Mouse (Mus musculus) embryonic facial prominence, embryonic 15.5 days (tissue): ENCODE results near the gene Sytl4. TPM values are rescaled to one million over a fixed set of nuclear protein-coding genes. Genes with fewer than 3 reads are reported as not detected.

Experiments
- ATAC-seq: fragments of 200-750 bp; cut with Nextera tagmentation; 2 replicates; pipeline ENCODE4 v1.8.0; 2017; ENCODE audit warnings: low read depth, moderate TSS enrichment; ENCODE audit not compliant: insufficient number of reproducible peaks, low FRiP score, low TSS enrichment
- H3K27ac ChIP-seq: fragments of 300-500 bp; sonication (generic); replicated peaks from 2 replicates; pipeline ENCODE4 v1.5.1; 2015; ENCODE audit warnings: mild to moderate bottlenecking, inconsistent platforms
- H3K27me3 ChIP-seq: fragments of 300-500 bp; sonication (generic); 2 replicates; pipeline ENCODE4 v1.6.1; 2015; ENCODE audit warnings: inconsistent platforms
- H3K36me3 ChIP-seq: fragments of 300-500 bp; sonication (generic); 2 replicates; pipeline ENCODE4 v1.6.1; 2015; ENCODE audit warnings: mild to moderate bottlenecking, inconsistent platforms
- H3K4me1 ChIP-seq: fragments of 300-500 bp; sonication (generic); 2 replicates; pipeline ENCODE4 v1.6.1; 2015; ENCODE audit warnings: inconsistent platforms
- H3K4me2 ChIP-seq: fragments of 300-500 bp; sonication (generic); replicated peaks from 2 replicates; pipeline ENCODE4 v1.6.1; 2015; ENCODE audit warnings: mild to moderate bottlenecking, inconsistent platforms
- H3K4me3 ChIP-seq: fragments of 300-500 bp; sonication (generic); replicated peaks from 2 replicates; pipeline ENCODE4 v1.5.1; 2015; ENCODE audit warnings: mild to moderate bottlenecking, inconsistent platforms
- H3K9ac ChIP-seq: fragments of 300-500 bp; sonication (generic); 2 replicates; pipeline ENCODE4 v1.6.1; 2015; ENCODE audit warnings: inconsistent platforms
- H3K9me3 ChIP-seq: fragments of 300-500 bp; sonication (generic); replicated peaks from 2 replicates; pipeline ENCODE4 v1.6.1; 2016; ENCODE audit warnings: inconsistent platforms
- WGBS: fragments of 180-500 bp; shearing (Covaris S2); methylation state at CpG from one replicate; pipeline ENCODE4 v1.1.7; 2015; 5-methylcytosine and 5-hydroxymethylcytosine counted together
- polyA plus RNA-seq: library from polyadenylated mRNA; unstranded; fragments of >200 nt; fragmentation: Nextera tagmentation; extraction: Ambion mirVana; gene quantifications from 2 replicates; pipeline ENCODE4 v1.2.1, GENCODE M21; 2015

The Sytl4 gene
- polyA plus RNA-seq, result 3.3 and 4.3 TPM in 2 replicates

- H3K4me2 ChIP-seq, result peak within 1 kb of the TSS; percentile 69
- WGBS, result 11% methylated on average over 29 of the region's 29 CpGs
- no peaks in the 10 kb centered on the region for H3K9me3 ChIP-seq
- no peak within 1 kb of the TSS for H3K27ac ChIP-seq
- 0 out of 2 replicates have a peak within 1 kb of the TSS, but pooled peaks have one; percentile 2 for H3K9ac ChIP-seq
- 0 out of 2 replicates have a peak, but pooled peaks have one; percentile 39 for ATAC-seq
- no peaks in the 10 kb centered on the region for H3K36me3 ChIP-seq
- peak within 1 kb of the TSS; percentile 48 for H3K4me3 ChIP-seq
- H3K27me3 ChIP-seq, result peaks cover 11% of the 10 kb centered on the region
- no peaks in the 10 kb centered on the region for H3K4me1 ChIP-seq
Observed at GRCm38 (mm10) chrX:133981231-133982002, at the start of gene Sytl4. Gene Sytl4 (minus strand): TSS chrX:133981812.

- no peaks in the 10 kb centered on the region for H3K9me3 ChIP-seq
- H3K36me3 ChIP-seq, result no peaks in the 10 kb centered on the region
- no peak overlapping the region for H3K4me3 ChIP-seq
- no peak for ATAC-seq
- H3K27me3 ChIP-seq, result peaks cover 2% of the 10 kb centered on the region; the same call in 1 of the 2 replicates
- H3K27ac ChIP-seq, result no peak overlapping the region
- H3K4me2 ChIP-seq, result no peak overlapping the region
- no peaks in the 10 kb centered on the region for H3K4me1 ChIP-seq
- H3K9ac ChIP-seq, result no peak overlapping the region
- 39% methylated on average over 5 of the region's 5 CpGs for WGBS
Observed at GRCm38 (mm10) chrX:134020664-134021063, 39.1 kb upstream of the Sytl4 start.

GRCm38 (mm10) chrX:134019005-134019404 is 37.4 kb upstream of the Sytl4 start:
- Histone ChIP-seq H3K36me3 (no peaks in the 10 kb centered on the region), H3K9me3 (no peaks in the 10 kb centered on the region), H3K4me3 (no peak overlapping the region), H3K27me3 (peaks cover 2% of the 10 kb centered on the region; the same call in 1 of the 2 replicates), H3K4me2 (no peak overlapping the region), H3K4me1 (no peaks in the 10 kb centered on the region), H3K9ac (no peak overlapping the region), H3K27ac (no peak overlapping the region)
- no peak for ATAC-seq
- WGBS, result 14% methylated on average over 9 of the region's 9 CpGs

GRCm38 (mm10) chrX:133995866-133996265 is 14.3 kb upstream of the Sytl4 start:
- Histone ChIP-seq H3K36me3 (no peaks in the 10 kb centered on the region), H3K4me2 (no peak overlapping the region), H3K27ac (no peak overlapping the region), H3K9me3 (no peaks in the 10 kb centered on the region), H3K9ac (no peak overlapping the region), H3K4me1 (no peaks in the 10 kb centered on the region), H3K27me3 (no peaks in the 10 kb centered on the region), H3K4me3 (no peak overlapping the region)
- ATAC-seq, result no peak
- 61% methylated on average over 3 of the region's 3 CpGs for WGBS

DNA sequence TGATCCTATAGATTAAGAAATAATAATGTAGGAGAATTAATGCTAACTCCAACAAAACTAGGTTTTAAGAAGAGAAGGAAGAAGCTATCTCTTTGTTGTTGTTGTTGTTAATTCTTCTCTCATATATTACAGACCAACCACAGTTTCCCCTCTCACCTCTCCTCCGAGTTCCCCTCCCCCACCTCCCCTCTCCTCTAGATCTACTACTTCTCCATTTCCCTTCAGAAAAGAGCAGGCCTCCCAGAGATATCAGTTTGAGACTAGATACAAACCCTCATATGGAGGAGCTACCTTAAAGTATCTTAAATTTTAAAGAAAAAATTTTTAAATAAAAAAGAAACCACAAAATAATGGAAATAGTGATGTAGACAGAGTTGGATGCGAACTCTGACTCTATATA is 17.0 kb downstream of the Sytl4 start:
- no peak for ATAC-seq
- Histone ChIP-seq H3K36me3 (no peaks in the 10 kb centered on the region), H3K4me3 (no peak overlapping the region), H3K27ac (no peak overlapping the region), H3K27me3 (no peaks in the 10 kb centered on the region; the same call in 1 of the 2 replicates), H3K9ac (no peak overlapping the region), H3K4me2 (no peak overlapping the region), H3K4me1 (no peaks in the 10 kb centered on the region), H3K9me3 (no peaks in the 10 kb centered on the region)
- WGBS, result 74% methylated on average over 2 of the region's 2 CpGs

- Histone ChIP-seq H3K4me2 (no peak overlapping the region), H3K27me3 (no peaks in the 10 kb centered on the region; the same call in 1 of the 2 replicates), H3K27ac (no peak overlapping the region), H3K4me1 (no peaks in the 10 kb centered on the region), H3K9me3 (no peaks in the 10 kb centered on the region), H3K9ac (no peak overlapping the region), H3K36me3 (no peaks in the 10 kb centered on the region), H3K4me3 (no peak overlapping the region)
- ATAC-seq, result no peak
- WGBS, result 59% methylated on average over 2 of the region's 2 CpGs
Observed at GRCm38 (mm10) chrX:133960617-133961016, 21.0 kb downstream of the Sytl4 start.

- no peaks in the 10 kb centered on the region for H3K36me3 ChIP-seq
Observed at GRCm38 (mm10) chrX:133954661-133955060, 27.0 kb downstream of the Sytl4 start.

GRCm38 (mm10) chrX:133947427-133947826 is 34.2 kb downstream of the Sytl4 start:
- no peak; the same call in 1 of the 2 replicates for ATAC-seq
- WGBS, result 32% methylated on average over 3 of the region's 3 CpGs

More at GRCm38 (mm10) chrX:133954661-133955060, 27.0 kb downstream of the Sytl4 start:
- no peak overlapping the region for H3K4me2 ChIP-seq
- no peak overlapping the region for H3K27ac ChIP-seq
- no peaks in the 10 kb centered on the region for H3K4me1 ChIP-seq
- H3K4me3 ChIP-seq, result no peak overlapping the region
- no peak overlapping the region for H3K9ac ChIP-seq
- H3K9me3 ChIP-seq, result no peaks in the 10 kb centered on the region
- WGBS, result 67% methylated on average over 7 of the region's 7 CpGs
- no peak for ATAC-seq
- peaks cover 4% of the 10 kb centered on the region; the same call in 1 of the 2 replicates for H3K27me3 ChIP-seq

DNA sequence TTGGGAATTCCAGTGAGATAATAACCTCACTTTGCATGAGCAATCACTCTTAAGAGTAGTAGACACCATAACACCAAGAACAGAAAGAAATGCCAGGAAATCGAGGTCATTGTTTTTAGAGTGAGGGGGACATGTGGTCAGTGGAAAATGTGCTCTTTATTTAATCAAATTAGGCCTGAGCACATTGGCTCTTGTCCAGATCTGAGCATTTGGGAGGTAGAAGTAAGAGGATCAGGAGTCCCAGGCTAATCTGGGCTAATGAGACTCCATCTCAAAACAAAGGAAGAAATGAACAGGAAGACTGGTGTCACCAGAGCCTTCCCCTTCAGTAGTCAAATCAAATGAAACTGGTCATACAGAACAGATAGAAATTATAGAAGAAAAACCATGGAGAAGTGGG is 42.1 kb downstream of the Sytl4 start:
- 56% methylated on average over 1 of the region's 1 CpGs for WGBS
- H3K4me3 ChIP-seq, result no peak overlapping the region
- no peaks in the 10 kb centered on the region for H3K9me3 ChIP-seq
- no peak overlapping the region for H3K9ac ChIP-seq
- ATAC-seq, result no peak
- 0 out of 2 replicates have a peak, but pooled peaks cover 10% of the 10 kb centered on the region for H3K27me3 ChIP-seq
- no peak overlapping the region for H3K4me2 ChIP-seq
- H3K36me3 ChIP-seq, result no peaks in the 10 kb centered on the region
- no peaks in the 10 kb centered on the region for H3K4me1 ChIP-seq
- H3K27ac ChIP-seq, result no peak overlapping the region

More at GRCm38 (mm10) chrX:133947427-133947826, 34.2 kb downstream of the Sytl4 start:
- no peaks in the 10 kb centered on the region for H3K9me3 ChIP-seq
- H3K4me2 ChIP-seq, result no peak overlapping the region
- no peak overlapping the region for H3K4me3 ChIP-seq
- no peak overlapping the region for H3K27ac ChIP-seq
- no peaks in the 10 kb centered on the region for H3K36me3 ChIP-seq
- H3K9ac ChIP-seq, result no peak overlapping the region
- H3K27me3 ChIP-seq, result peaks cover 16% of the 10 kb centered on the region
- H3K4me1 ChIP-seq, result no peaks in the 10 kb centered on the region

GRCm38 (mm10) chrX:133936605-133937225 is 44.9 kb downstream of the Sytl4 start:
- Histone ChIP-seq H3K27me3 (peaks cover 14% of the 10 kb centered on the region; the same call in 1 of the 2 replicates), H3K27ac (no peak overlapping the region), H3K9me3 (no peaks in the 10 kb centered on the region), H3K4me3 (no peak overlapping the region), H3K36me3 (no peaks in the 10 kb centered on the region), H3K9ac (no peak overlapping the region), H3K4me1 (no peaks in the 10 kb centered on the region), H3K4me2 (no peak overlapping the region)
- ATAC-seq, result no peak
- 88% methylated on average over 4 of the region's 4 CpGs for WGBS

- Histone ChIP-seq H3K27me3 (peaks cover 14% of the 10 kb centered on the region; the same call in 1 of the 2 replicates), H3K4me2 (no peak overlapping the region), H3K9ac (no peak overlapping the region), H3K4me1 (no peaks in the 10 kb centered on the region), H3K36me3 (no peaks in the 10 kb centered on the region), H3K27ac (no peak overlapping the region), H3K9me3 (no peaks in the 10 kb centered on the region), H3K4me3 (no peak overlapping the region)
- no peak for ATAC-seq
- 55% methylated on average over 12 of the region's 12 CpGs for WGBS
Observed at GRCm38 (mm10) chrX:133931302-133932013, 50.2 kb downstream of the Sytl4 start.
